Mouse (Mus musculus): ENCODE results near the gene Tcaf1. TPM values are rescaled to one million over a fixed set of nuclear protein-coding genes. Genes with fewer than 3 reads are reported as not detected.

Tcaf1 gene
- total RNA-seq, 4 experiments from 2014 or later = 212 to 230 (median 223) TPM

Other genes starting within 250 kb of the Tcaf1 start
- not detected for gene Olfr458, start 244.9 kb downstream of the Tcaf1 start, total RNA-seq (2022)
- gene Olfr457, start 233.8 kb downstream of the Tcaf1 start, total RNA-seq (2022) = not detected
- not detected for gene Olfr456, start 222.9 kb downstream of the Tcaf1 start, total RNA-seq (2022)
- gene Olfr455, start 162.5 kb downstream of the Tcaf1 start, total RNA-seq (2022) = not detected
- gene Tcaf3, start 112.4 kb downstream of the Tcaf1 start, total RNA-seq (2022) = not detected
- gene Tcaf2, start 64.8 kb downstream of the Tcaf1 start, total RNA-seq (2022) = under 1 TPM; 0.40 to 0.91 (median 0.58) TPM
- not detected for gene Olfr453, start 29.3 kb upstream of the Tcaf1 start, total RNA-seq (2022)
- not detected for gene Olfr38, start 46.3 kb upstream of the Tcaf1 start, total RNA-seq (2022)
- not detected for gene Olfr452, start 75.0 kb upstream of the Tcaf1 start, total RNA-seq (2022)
- gene Olfr450, start 101.9 kb upstream of the Tcaf1 start, total RNA-seq (2022) = not detected
- gene Olfr449, start 124.3 kb upstream of the Tcaf1 start, total RNA-seq (2022) = not detected
- not detected for gene Olfr448, start 180.4 kb upstream of the Tcaf1 start, total RNA-seq (2022)
- gene Olfr447, start 198.8 kb upstream of the Tcaf1 start, total RNA-seq (2022) = not detected
- not detected for gene Olfr446, start 211.3 kb upstream of the Tcaf1 start, total RNA-seq (2022)
- gene Olfr444, start 239.0 kb upstream of the Tcaf1 start, total RNA-seq (2022) = not detected

All from left cerebral cortex, adult 8-10 months (tissue).